Mouse (Mus musculus) A20 (cell line): ENCODE results near the gene Sap30.
"Not testable (repeated sequence)": the region's sequence is repeated elsewhere in the genome, so short reads cannot be mapped to it uniquely, and the experiment has no call there.

Experiments
- DNase-seq: peaks from one replicate; pipeline ENCODE4 v3.0.0-alpha.2; 2011; ENCODE audit warnings: low read depth, low spot score

Gene Sap30

GRCm38 (mm10) chr8:57487441-57488155, at the start of gene Sap30:
Gene Sap30 (minus strand): TSS chr8:57487860.
- peak; percentile 99 for DNase-seq

- no peak for DNase-seq
These were observed 48.5 kb upstream of the Sap30 start for GRCm38 (mm10) chr8:57536167-57536566.

- DNase-seq, result no peak
These were observed 46.8 kb upstream of the Sap30 start for GRCm38 (mm10) chr8:57534495-57534894.

GRCm38 (mm10) chr8:57533106-57533505, 45.4 kb upstream of the Sap30 start:
- DNase-seq, result no peak

- peak; percentile 39 for DNase-seq
These were observed 44.6 kb upstream of the Sap30 start for GRCm38 (mm10) chr8:57532223-57532622.

- DNase-seq, result peak; percentile 88
These were observed 43.1 kb upstream of the Sap30 start for GRCm38 (mm10) chr8:57530666-57531349.

- DNase-seq, result no peak
These were observed 42.6 kb upstream of the Sap30 start for GRCm38 (mm10) chr8:57530238-57530637.

GRCm38 (mm10) chr8:57528036-57528435, 40.4 kb upstream of the Sap30 start:
- DNase-seq, result no peak

- DNase-seq, result peak; percentile 32
These were observed 32.6 kb upstream of the Sap30 start for GRCm38 (mm10) chr8:57520186-57520786.

GRCm38 (mm10) chr8:57517723-57518122, 30.1 kb upstream of the Sap30 start:
- peak; percentile 42 for DNase-seq

GRCm38 (mm10) chr8:57516685-57517084, 29.0 kb upstream of the Sap30 start:
- DNase-seq, result not testable (repeated sequence)

GRCm38 (mm10) chr8:57513178-57513661, 25.6 kb upstream of the Sap30 start:
- DNase-seq, result peak; percentile 40

- peak; percentile 67 for DNase-seq
These were observed 24.7 kb upstream of the Sap30 start for GRCm38 (mm10) chr8:57512141-57513056.

GRCm38 (mm10) chr8:57511316-57512118, 23.9 kb upstream of the Sap30 start, which contains the start of gene Hmgb2:
Gene Hmgb2 (plus strand): TSS chr8:57511907.
- DNase-seq, result peak; percentile 100

GRCm38 (mm10) chr8:57510791-57511315, 23.2 kb upstream of the Sap30 start:
- no peak for DNase-seq

GRCm38 (mm10) chr8:57508657-57509056, 21.0 kb upstream of the Sap30 start:
- no peak for DNase-seq

- DNase-seq, result no peak
These were observed 19.9 kb upstream of the Sap30 start for GRCm38 (mm10) chr8:57507556-57508063.

- not testable (repeated sequence) for DNase-seq
These were observed 17.8 kb upstream of the Sap30 start for GRCm38 (mm10) chr8:57505500-57505899.

GRCm38 (mm10) chr8:57503641-57504040, 16.0 kb upstream of the Sap30 start:
- peak; percentile 54 for DNase-seq
